Mouse (Mus musculus): Measurements from ENCODE around the gene Gpatch4. TPM values are rescaled to one million over a fixed set of nuclear protein-coding genes. Genes with fewer than 3 reads are reported as not detected.

Gpatch4 gene
- polyA plus RNA-seq, 1 experiment from 2014 or later: 21.3 TPM

GRCm38 (mm10) chr3:88084001-88084400, 41.1 kb downstream of the Gpatch4 start:
- Histone ChIP-seq H3K4me2 (ENCODE audit: low read depth, low read length) (no peak overlapping the region), H3K4me3 (ENCODE audit: low read length) (no peak overlapping the region), H3K36me3 (ENCODE audit: control insufficient read depth, insufficient read depth) (peaks cover 11% of the 10 kb centered on the region), H3K9ac (ENCODE audit: low read length) (no peak overlapping the region), H3K27me3 (ENCODE audit: control insufficient read depth, insufficient read depth, low read length) (no peaks in the 10 kb centered on the region), H3K27ac (ENCODE audit: low read length) (no peak overlapping the region), H3K4me1 (ENCODE audit: control insufficient read depth, insufficient read depth, low read length) (peaks cover 18% of the 10 kb centered on the region), H3K9me3 (replicated peaks; ENCODE audit: control insufficient read depth, low read length) (no peaks in the 10 kb centered on the region)
- 89% methylated on average over 2 of the region's 2 CpGs for WGBS
- ATAC-seq (replicated peaks; ENCODE audit: extremely low read depth, insufficient read depth, low FRiP score): no peak

GRCm38 (mm10) chr3:88085459-88085858, 42.6 kb downstream of the Gpatch4 start:
- H3K4me3 ChIP-seq (ENCODE audit: low read length): no peak overlapping the region
- no peaks in the 10 kb centered on the region for H3K27me3 ChIP-seq (ENCODE audit: control insufficient read depth, insufficient read depth, low read length)
- no peak overlapping the region for H3K4me2 ChIP-seq (ENCODE audit: low read depth, low read length)
- H3K9ac ChIP-seq (ENCODE audit: low read length): no peak overlapping the region
- 91% methylated on average over 5 of the region's 9 CpGs for WGBS
- peaks cover 23% of the 10 kb centered on the region for H3K36me3 ChIP-seq (ENCODE audit: control insufficient read depth, insufficient read depth)
- no peak overlapping the region for H3K27ac ChIP-seq (ENCODE audit: low read length)
- peaks cover 18% of the 10 kb centered on the region for H3K4me1 ChIP-seq (ENCODE audit: control insufficient read depth, insufficient read depth, low read length)
- ATAC-seq (replicated peaks; ENCODE audit: extremely low read depth, insufficient read depth, low FRiP score): no peak
- no peaks in the 10 kb centered on the region for H3K9me3 ChIP-seq (replicated peaks; ENCODE audit: control insufficient read depth, low read length)

- no peak overlapping the region for H3K4me3 ChIP-seq (ENCODE audit: low read length)
- H3K27me3 ChIP-seq (ENCODE audit: control insufficient read depth, insufficient read depth, low read length): no peaks in the 10 kb centered on the region
- peaks cover 40% of the 10 kb centered on the region for H3K36me3 ChIP-seq (ENCODE audit: control insufficient read depth, insufficient read depth)
- H3K9ac ChIP-seq (ENCODE audit: low read length): no peak overlapping the region
- peaks cover 6% of the 10 kb centered on the region for H3K4me1 ChIP-seq (ENCODE audit: control insufficient read depth, insufficient read depth, low read length)
- no peak overlapping the region for H3K4me2 ChIP-seq (ENCODE audit: low read depth, low read length)
- ATAC-seq (replicated peaks; ENCODE audit: extremely low read depth, insufficient read depth, low FRiP score): no peak
- H3K27ac ChIP-seq (ENCODE audit: low read length): no peak overlapping the region
- H3K9me3 ChIP-seq (replicated peaks; ENCODE audit: control insufficient read depth, low read length): no peaks in the 10 kb centered on the region
- 83% methylated on average over 1 of the region's 1 CpGs for WGBS
Measured at GRCm38 (mm10) chr3:88087688-88088087, 44.8 kb downstream of the Gpatch4 start.

GRCm38 (mm10) chr3:88090106-88090505, 47.2 kb downstream of the Gpatch4 start:
- Histone ChIP-seq H3K9ac (ENCODE audit: low read length) (no peak overlapping the region), H3K4me3 (ENCODE audit: low read length) (no peak overlapping the region), H3K36me3 (ENCODE audit: control insufficient read depth, insufficient read depth) (peaks cover 53% of the 10 kb centered on the region), H3K9me3 (replicated peaks; ENCODE audit: control insufficient read depth, low read length) (no peaks in the 10 kb centered on the region), H3K27me3 (ENCODE audit: control insufficient read depth, insufficient read depth, low read length) (no peaks in the 10 kb centered on the region), H3K4me1 (ENCODE audit: control insufficient read depth, insufficient read depth, low read length) (no peaks in the 10 kb centered on the region), H3K4me2 (ENCODE audit: low read depth, low read length) (no peak overlapping the region), H3K27ac (ENCODE audit: low read length) (no peak overlapping the region)
- WGBS: 90% methylated on average over 7 of the region's 7 CpGs
- ATAC-seq (replicated peaks; ENCODE audit: extremely low read depth, insufficient read depth, low FRiP score): no peak

GRCm38 (mm10) chr3:88090616-88091015, 47.7 kb downstream of the Gpatch4 start:
- no peak for ATAC-seq (replicated peaks; ENCODE audit: extremely low read depth, insufficient read depth, low FRiP score)
- peaks cover 53% of the 10 kb centered on the region for H3K36me3 ChIP-seq (ENCODE audit: control insufficient read depth, insufficient read depth)
- H3K9me3 ChIP-seq (replicated peaks; ENCODE audit: control insufficient read depth, low read length): no peaks in the 10 kb centered on the region
- no peak overlapping the region for H3K4me3 ChIP-seq (ENCODE audit: low read length)
- H3K9ac ChIP-seq (ENCODE audit: low read length): no peak overlapping the region
- no peak overlapping the region for H3K4me2 ChIP-seq (ENCODE audit: low read depth, low read length)
- H3K27ac ChIP-seq (ENCODE audit: low read length): no peak overlapping the region
- no peaks in the 10 kb centered on the region for H3K4me1 ChIP-seq (ENCODE audit: control insufficient read depth, insufficient read depth, low read length)
- no peaks in the 10 kb centered on the region for H3K27me3 ChIP-seq (ENCODE audit: control insufficient read depth, insufficient read depth, low read length)
- 93% methylated on average over 6 of the region's 6 CpGs for WGBS

- H3K27ac ChIP-seq (ENCODE audit: low read length): no peak overlapping the region
Measured at GRCm38 (mm10) chr3:88094126-88094525, 51.2 kb downstream of the Gpatch4 start.

GRCm38 (mm10) chr3:88097666-88098065, 54.8 kb downstream of the Gpatch4 start:
- no peak for ATAC-seq (replicated peaks; ENCODE audit: extremely low read depth, insufficient read depth, low FRiP score)
- no peak overlapping the region for H3K4me3 ChIP-seq (ENCODE audit: low read length)
- no peak overlapping the region for H3K4me2 ChIP-seq (ENCODE audit: low read depth, low read length)
- H3K27ac ChIP-seq (ENCODE audit: low read length): no peak overlapping the region
- H3K9me3 ChIP-seq (replicated peaks; ENCODE audit: control insufficient read depth, low read length): no peaks in the 10 kb centered on the region
- no peak overlapping the region for H3K9ac ChIP-seq (ENCODE audit: low read length)
- H3K36me3 ChIP-seq (ENCODE audit: control insufficient read depth, insufficient read depth): peaks cover 43% of the 10 kb centered on the region
- WGBS: 66% methylated on average over 6 of the region's 6 CpGs
- H3K4me1 ChIP-seq (ENCODE audit: control insufficient read depth, insufficient read depth, low read length): no peaks in the 10 kb centered on the region
- no peaks in the 10 kb centered on the region for H3K27me3 ChIP-seq (ENCODE audit: control insufficient read depth, insufficient read depth, low read length)

More at GRCm38 (mm10) chr3:88094126-88094525, 51.2 kb downstream of the Gpatch4 start:
- Histone ChIP-seq H3K27me3 (ENCODE audit: control insufficient read depth, insufficient read depth, low read length) (no peaks in the 10 kb centered on the region), H3K9ac (ENCODE audit: low read length) (no peak overlapping the region), H3K4me3 (ENCODE audit: low read length) (no peak overlapping the region), H3K4me2 (ENCODE audit: low read depth, low read length) (no peak overlapping the region), H3K36me3 (ENCODE audit: control insufficient read depth, insufficient read depth) (peaks cover 54% of the 10 kb centered on the region), H3K4me1 (ENCODE audit: control insufficient read depth, insufficient read depth, low read length) (no peaks in the 10 kb centered on the region), H3K9me3 (replicated peaks; ENCODE audit: control insufficient read depth, low read length) (no peaks in the 10 kb centered on the region)
- ATAC-seq (replicated peaks; ENCODE audit: extremely low read depth, insufficient read depth, low FRiP score): no peak
- WGBS: 70% methylated on average over 5 of the region's 5 CpGs

- no peak overlapping the region for H3K4me3 ChIP-seq (ENCODE audit: low read length)
- no peak overlapping the region for H3K9ac ChIP-seq (ENCODE audit: low read length)
- H3K27me3 ChIP-seq (ENCODE audit: control insufficient read depth, insufficient read depth, low read length): no peaks in the 10 kb centered on the region
- H3K4me2 ChIP-seq (ENCODE audit: low read depth, low read length): no peak overlapping the region
- WGBS: 47% methylated on average over 3 of the region's 3 CpGs
- no peaks in the 10 kb centered on the region for H3K9me3 ChIP-seq (replicated peaks; ENCODE audit: control insufficient read depth, low read length)
- H3K4me1 ChIP-seq (ENCODE audit: control insufficient read depth, insufficient read depth, low read length): no peaks in the 10 kb centered on the region
- H3K27ac ChIP-seq (ENCODE audit: low read length): no peak overlapping the region
- H3K36me3 ChIP-seq (ENCODE audit: control insufficient read depth, insufficient read depth): peaks cover 39% of the 10 kb centered on the region
- no peak for ATAC-seq (replicated peaks; ENCODE audit: extremely low read depth, insufficient read depth, low FRiP score)
Measured at GRCm38 (mm10) chr3:88100251-88100650, 57.3 kb downstream of the Gpatch4 start.

GRCm38 (mm10) chr3:88101736-88102135, 58.8 kb downstream of the Gpatch4 start:
- 89% methylated on average over 7 of the region's 7 CpGs for WGBS
- no peaks in the 10 kb centered on the region for H3K4me1 ChIP-seq (ENCODE audit: control insufficient read depth, insufficient read depth, low read length)
- no peak for ATAC-seq (replicated peaks; ENCODE audit: extremely low read depth, insufficient read depth, low FRiP score)
- no peak overlapping the region for H3K4me3 ChIP-seq (ENCODE audit: low read length)
- H3K27ac ChIP-seq (ENCODE audit: low read length): no peak overlapping the region; the same call in 1 of the 2 replicates
- H3K27me3 ChIP-seq (ENCODE audit: control insufficient read depth, insufficient read depth, low read length): no peaks in the 10 kb centered on the region
- no peak overlapping the region for H3K4me2 ChIP-seq (ENCODE audit: low read depth, low read length)
- no peaks in the 10 kb centered on the region for H3K9me3 ChIP-seq (replicated peaks; ENCODE audit: control insufficient read depth, low read length)
- peaks cover 44% of the 10 kb centered on the region for H3K36me3 ChIP-seq (ENCODE audit: control insufficient read depth, insufficient read depth)
- H3K9ac ChIP-seq (ENCODE audit: low read length): no peak overlapping the region
